ENCODE assay signal across 10 mouse cellular contexts in the genomic region with DNA sequence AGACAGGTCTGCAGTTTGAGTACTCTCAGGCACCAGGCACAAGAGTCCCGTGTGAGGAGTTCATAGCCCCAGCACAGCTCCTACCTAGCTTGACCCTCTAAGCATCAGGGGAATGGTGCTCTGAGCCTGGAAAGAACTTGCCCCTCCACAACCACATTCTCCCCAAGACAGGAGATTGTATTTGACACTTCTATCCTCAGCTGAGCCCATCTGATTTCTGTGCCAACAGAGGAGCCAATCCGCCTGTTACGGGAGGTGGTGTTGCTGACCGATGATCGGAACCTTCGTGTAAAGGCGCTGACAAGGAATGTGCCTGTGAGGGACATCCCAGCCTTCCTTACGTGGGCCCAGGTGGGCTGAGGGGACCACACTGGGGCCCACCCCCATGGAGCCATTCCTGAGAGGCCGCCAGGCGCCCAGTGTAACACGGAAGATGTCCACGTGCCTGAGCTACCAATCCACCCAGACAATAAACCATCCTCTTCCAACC. TPM values are rescaled to one million over a fixed set of nuclear protein-coding genes. Genes with fewer than 3 reads are reported as not detected.
DNase-seq lines count a peak whose midpoint lies in the region; ATAC-seq and TF ChIP-seq lines count a peak whose summit lies in the region.
"Had no signal": no experiment of that assay in that cellular context is flagged by ENCODE, and none has a peak within 500 bp of the region (broad histone marks: within the 10 kb centered on the region; RNA-seq: fewer than 3 reads in every experiment).

No protein-coding gene starts in this region.

- H3K4me2 ChIP-seq in heart, embryonic 15.5 days, result no peak overlapping the region
- peak overlapping the region; percentile 76; the same call in 1 of the 2 replicates for H3K4me2 ChIP-seq in lung, embryonic 14.5 days
- H3K4me2 ChIP-seq in stomach, embryonic 14.5 days (replicated peaks; ENCODE audit: low read depth, low read length), result peak overlapping the region; percentile 63; the same call in 1 of the 2 replicates
- H3K4me2 ChIP-seq: midbrain, embryonic 12.5 days had no signal

- H3K27me3 ChIP-seq in heart, embryonic 15.5 days, result peaks cover 32% of the 10 kb centered on the region
- peaks cover 33% of the 10 kb centered on the region for H3K27me3 ChIP-seq in lung, embryonic 14.5 days (ENCODE audit: insufficient read depth, low read length)
- H3K27me3 ChIP-seq in stomach, embryonic 14.5 days (ENCODE audit: control insufficient read depth, insufficient read depth, low read length), result no peaks in the 10 kb centered on the region
- H3K27me3 ChIP-seq: CH12.LX had no signal

- no peak overlapping the region for H3K9ac ChIP-seq in heart, embryonic 15.5 days
- peak overlapping the region; percentile 91 for H3K9ac ChIP-seq in lung, embryonic 14.5 days
- no peak overlapping the region for H3K9ac ChIP-seq in stomach, embryonic 14.5 days (replicated peaks; ENCODE audit: low read depth, low read length)
- H3K9ac ChIP-seq: midbrain, embryonic 12.5 days had no signal

- no peak for DNase-seq in heart, adult 9 months (ENCODE audit: low spot score in 2 of 2)
- DNase-seq in lung, embryonic 14.5 days, result peak; percentile 17
- no peak for DNase-seq in lung, postnatal 36 days
- DNase-seq in adrenal gland, postnatal 14 days, result no peak
- DNase-seq: lung, postnatal 14 days had no signal

- peaks cover 35% of the 10 kb centered on the region; the same call in 1 of the 2 replicates for H3K36me3 ChIP-seq in heart, embryonic 15.5 days
- H3K36me3 ChIP-seq in lung, embryonic 14.5 days (ENCODE audit: insufficient read depth), result peaks cover 85% of the 10 kb centered on the region
- peaks cover 61% of the 10 kb centered on the region for H3K36me3 ChIP-seq in stomach, embryonic 14.5 days (ENCODE audit: control insufficient read depth, insufficient read depth, low read length)

- peaks cover 52% of the 10 kb centered on the region for H3K4me1 ChIP-seq in heart, embryonic 15.5 days (replicated peaks)
- H3K4me1 ChIP-seq in lung, embryonic 14.5 days (ENCODE audit: insufficient read depth), result peaks cover 11% of the 10 kb centered on the region
- H3K4me1 ChIP-seq in embryonic fibroblast, embryonic 13.5 days (ENCODE audit: control insufficient read depth, insufficient read depth, low read length), result peaks cover 3% of the 10 kb centered on the region; the same call in 1 of the 2 replicates
- H3K4me1 ChIP-seq in stomach, embryonic 14.5 days (ENCODE audit: control insufficient read depth, insufficient read depth, low read length), result peaks cover 52% of the 10 kb centered on the region

- H3K4me3 ChIP-seq in heart, embryonic 15.5 days, result no peak overlapping the region
- H3K4me3 ChIP-seq in lung, embryonic 14.5 days (ENCODE audit: low read depth, low read length), result no peak overlapping the region
- H3K4me3 ChIP-seq in embryonic fibroblast, embryonic 13.5 days (ENCODE audit: insufficient read depth, low read length), result no peak overlapping the region
- H3K4me3 ChIP-seq in stomach, embryonic 14.5 days (ENCODE audit: low read depth, low read length), result no peak overlapping the region
- H3K4me3 ChIP-seq: midbrain, embryonic 12.5 days had no signal

- 81% methylated on average over 12 of the region's 12 CpGs for WGBS in heart, embryonic 15.5 days
- WGBS in lung, embryonic 14.5 days, result 66% methylated on average over 12 of the region's 12 CpGs
- WGBS in stomach, embryonic 14.5 days, result 86% methylated on average over 12 of the region's 12 CpGs

- TF ChIP-seq POLR2A in embryonic fibroblast, embryonic 13.5 days (IDR thresholded peaks at IDR 0.05; ENCODE audit: low read depth, low read length), result 0 out of 2 replicates have a peak, but pooled peaks have one; percentile 25

- H3K9me3 ChIP-seq in heart, embryonic 15.5 days (replicated peaks), result no peaks in the 10 kb centered on the region
- H3K9me3 ChIP-seq in lung, embryonic 14.5 days (ENCODE audit: low read depth, low read length), result no peaks in the 10 kb centered on the region
- no peaks in the 10 kb centered on the region for H3K9me3 ChIP-seq in stomach, embryonic 14.5 days (ENCODE audit: control insufficient read depth, low read depth, low read length)
- H3K9me3 ChIP-seq: midbrain, embryonic 12.5 days had no signal

- no peak for ATAC-seq in heart, embryonic 15.5 days (replicated peaks; ENCODE audit: insufficient number of reproducible peaks, insufficient read depth, low FRiP score, low read depth)
- no peak for ATAC-seq in lung, embryonic 14.5 days (ENCODE audit: insufficient read depth)
- ATAC-seq in stomach, embryonic 14.5 days (ENCODE audit: insufficient number of reproducible peaks, insufficient read depth, low FRiP score, low read depth), result no peak

- no peak for TF ChIP-seq CTCF in lung, embryonic 14.5 days (IDR thresholded peaks at IDR 0.05; ENCODE audit: low read depth)
- no peak for TF ChIP-seq CTCF in embryonic fibroblast, embryonic 13.5 days (IDR thresholded peaks at IDR 0.05; ENCODE audit: borderline replicate concordance, insufficient read depth, low read length)

- H3K27ac ChIP-seq in heart, embryonic 15.5 days, result peak overlapping the region; percentile 89
- peak overlapping the region; percentile 95 for H3K27ac ChIP-seq in lung, embryonic 14.5 days (ENCODE audit: low read depth)
- no peak overlapping the region for H3K27ac ChIP-seq in embryonic fibroblast, embryonic 13.5 days (ENCODE audit: insufficient read depth, low read length)
- peak overlapping the region; percentile 98 for H3K27ac ChIP-seq in stomach, embryonic 14.5 days (ENCODE audit: low read length)
- H3K27ac ChIP-seq: midbrain, embryonic 12.5 days had no signal

RNA-seq across cellular contexts. Expression of gene Hic1, which starts 6.7 kb away (rescaled TPM):
- 11.0 and 18.0 TPM in 2 replicates for polyA plus RNA-seq in heart, embryonic 15.5 days (2015; fragmentation: Nextera tagmentation; extraction: Ambion mirVana)
- polyA plus RNA-seq in lung, embryonic 14.5 days (2014; fragmentation: Nextera tagmentation; extraction: Ambion mirVana), result 14.0 and 15.6 TPM in 2 replicates
- 20.7 and 29.3 TPM in 2 replicates for polyA plus RNA-seq in embryonic fibroblast, embryonic 13.5 days (2011; ENCODE audit: insufficient read length, low read depth, missing spikeins)
- polyA plus RNA-seq in stomach, embryonic 14.5 days (2014; fragmentation: Nextera tagmentation; extraction: Ambion mirVana), result 13.8 and 16.9 TPM in 2 replicates
- total RNA-seq in adrenal gland, postnatal 14 days (2021), result 14.5 and 17.0 TPM in 2 replicates

RNA-seq across cellular contexts. Expression of gene Ovca2, which starts 16.0 kb away (rescaled TPM):
- 14.4 and 17.5 TPM in 2 replicates for polyA plus RNA-seq in heart, embryonic 15.5 days (2015; fragmentation: Nextera tagmentation; extraction: Ambion mirVana)
- 28.6 and 29.9 TPM in 2 replicates for polyA plus RNA-seq in lung, embryonic 14.5 days (2014; fragmentation: Nextera tagmentation; extraction: Ambion mirVana)
- polyA plus RNA-seq in embryonic fibroblast, embryonic 13.5 days (2011; ENCODE audit: insufficient read length, low read depth, missing spikeins), result 20.4 and 28.9 TPM in 2 replicates
- polyA plus RNA-seq in stomach, embryonic 14.5 days (2014; fragmentation: Nextera tagmentation; extraction: Ambion mirVana), result 26.7 and 29.1 TPM in 2 replicates
- total RNA-seq in adrenal gland, postnatal 14 days (2021), result 14.5 and 15.8 TPM in 2 replicates

RNA-seq across cellular contexts. Expression of gene Dph1, which starts 28.4 kb away (rescaled TPM):
- polyA plus RNA-seq in heart, embryonic 15.5 days (2015; fragmentation: Nextera tagmentation; extraction: Ambion mirVana), result 17.2 and 20.5 TPM in 2 replicates
- 25.0 and 26.5 TPM in 2 replicates for polyA plus RNA-seq in lung, embryonic 14.5 days (2014; fragmentation: Nextera tagmentation; extraction: Ambion mirVana)
- polyA plus RNA-seq in embryonic fibroblast, embryonic 13.5 days (2011; ENCODE audit: insufficient read length, low read depth, missing spikeins), result 15.7 and 18.7 TPM in 2 replicates
- polyA plus RNA-seq in stomach, embryonic 14.5 days (2014; fragmentation: Nextera tagmentation; extraction: Ambion mirVana), result 20.1 and 20.5 TPM in 2 replicates
- total RNA-seq in adrenal gland, postnatal 14 days (2021), result 22.3 and 28.5 TPM in 2 replicates

RNA-seq across cellular contexts. Expression of gene Rtn4rl1, which starts 30.9 kb away (rescaled TPM):
- 12.4 and 13.1 TPM in 2 replicates for polyA plus RNA-seq in heart, embryonic 15.5 days (2015; fragmentation: Nextera tagmentation; extraction: Ambion mirVana)
- 1.1 and 1.5 TPM in 2 replicates for polyA plus RNA-seq in lung, embryonic 14.5 days (2014; fragmentation: Nextera tagmentation; extraction: Ambion mirVana)
- polyA plus RNA-seq in embryonic fibroblast, embryonic 13.5 days (2011; ENCODE audit: insufficient read length, low read depth, missing spikeins), result 2.1 and 2.7 TPM in 2 replicates
- polyA plus RNA-seq in stomach, embryonic 14.5 days (2014; fragmentation: Nextera tagmentation; extraction: Ambion mirVana), result 0.88 and 1.7 TPM in 2 replicates
- total RNA-seq in adrenal gland, postnatal 14 days (2021), result 29.5 and 32.6 TPM in 2 replicates
